Mouse (Mus musculus): ENCODE data around the gene Gk5. TPM values are rescaled to one million over a fixed set of nuclear protein-coding genes. Genes with fewer than 3 reads are reported as not detected.

Gene Gk5
- total and polyA plus RNA-seq, 3 experiments = 1.6 to 7.1 (median 6.2) TPM

DNA sequence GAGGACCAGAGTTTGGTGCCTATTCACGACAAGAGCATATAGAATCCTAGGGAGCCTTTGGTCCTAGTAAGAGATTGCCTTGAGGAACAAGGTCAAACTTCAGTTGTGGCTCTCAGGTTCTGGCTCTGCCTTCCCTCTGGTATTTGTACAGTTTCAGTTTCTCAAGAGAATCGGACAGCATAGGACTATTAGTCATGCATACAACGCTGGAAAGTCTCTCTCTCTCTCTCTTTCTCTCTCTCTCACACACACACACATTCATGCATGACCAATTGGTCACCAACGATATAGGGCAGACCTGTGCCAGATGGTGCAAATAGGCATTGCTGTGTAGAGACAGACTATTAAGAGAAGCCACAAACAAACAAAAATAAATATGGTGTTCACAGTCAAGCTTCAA lies 946 bp upstream of the Gk5 start:
- Histone ChIP-seq H3K9me3 (replicated peaks) (no peaks in the 10 kb centered on the region), H3K36me3 (replicated peaks) (no peaks in the 10 kb centered on the region), H3K4me3 (ENCODE audit: low read depth, low read length) (peak overlapping the region; percentile 96), H3K27me3 (ENCODE audit: insufficient read depth, low read length) (no peaks in the 10 kb centered on the region), H3K4me1 (ENCODE audit: insufficient read depth, low read depth, low read length) (peaks cover 26% of the 10 kb centered on the region)
- TF ChIP-seq GATA2 (IDR thresholded peaks at IDR 0.05; ENCODE audit: borderline replicate concordance, low read depth, low read length) (no peak), TAL1 (conservative IDR thresholded peaks at IDR 0.05; ENCODE audit: low read depth, low read length) (no peak), GATA1 (IDR thresholded peaks at IDR 0.05; ENCODE audit: borderline replicate concordance, low read length) (no peak), CTCF (IDR thresholded peaks at IDR 0.05; ENCODE audit: low read depth, low read length) (no peak), POLR2AphosphoS5 (IDR thresholded peaks at IDR 0.05; ENCODE audit: insufficient replicate concordance, low read depth, low read length) (no peak)
- DNase-seq (ENCODE audit: low spot score) (no peak), ATAC-seq (ENCODE audit: extremely low read depth, insufficient number of reproducible peaks, low FRiP score, poor library complexity, severe bottlenecking) (no peak)

DNA sequence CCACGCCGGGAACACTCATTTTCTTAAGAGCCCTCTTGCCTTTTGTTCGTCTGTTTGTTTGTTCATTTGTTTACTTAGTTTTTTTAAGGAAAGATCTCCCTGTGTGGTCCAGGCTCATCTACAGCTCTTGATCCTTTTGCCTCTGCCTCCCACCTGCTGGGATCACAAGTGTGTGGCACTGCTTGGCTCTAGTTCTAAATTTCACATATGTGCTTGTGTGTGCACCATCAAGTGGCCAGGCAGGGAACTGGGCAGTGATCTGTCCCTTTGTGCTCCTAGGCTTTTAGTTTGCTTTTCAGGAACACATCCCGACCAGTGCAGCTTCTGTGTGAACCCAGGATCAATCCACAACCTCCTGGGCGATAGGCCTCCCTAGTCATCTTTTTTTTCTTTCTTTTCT lies 8.8 kb downstream of the Gk5 start:
- peaks cover 7% of the 10 kb centered on the region for H3K36me3 ChIP-seq (replicated peaks)
- H3K27me3 ChIP-seq (ENCODE audit: insufficient read depth, low read length) = no peaks in the 10 kb centered on the region
- DNase-seq (ENCODE audit: low spot score) (no peak), ATAC-seq (ENCODE audit: extremely low read depth, insufficient number of reproducible peaks, low FRiP score, poor library complexity, severe bottlenecking) (no peak)
- TF ChIP-seq GATA1 (IDR thresholded peaks at IDR 0.05; ENCODE audit: borderline replicate concordance, low read length) (no peak), POLR2AphosphoS5 (IDR thresholded peaks at IDR 0.05; ENCODE audit: insufficient replicate concordance, low read depth, low read length) (no peak), TAL1 (conservative IDR thresholded peaks at IDR 0.05; ENCODE audit: low read depth, low read length) (no peak), GATA2 (IDR thresholded peaks at IDR 0.05; ENCODE audit: borderline replicate concordance, low read depth, low read length) (no peak), CTCF (IDR thresholded peaks at IDR 0.05; ENCODE audit: low read depth, low read length) (no peak)
- H3K4me1 ChIP-seq (ENCODE audit: insufficient read depth, low read depth, low read length) = peaks cover 2% of the 10 kb centered on the region
- no peaks in the 10 kb centered on the region for H3K9me3 ChIP-seq (replicated peaks)
- no peak overlapping the region for H3K4me3 ChIP-seq (ENCODE audit: low read depth, low read length)

DNA sequence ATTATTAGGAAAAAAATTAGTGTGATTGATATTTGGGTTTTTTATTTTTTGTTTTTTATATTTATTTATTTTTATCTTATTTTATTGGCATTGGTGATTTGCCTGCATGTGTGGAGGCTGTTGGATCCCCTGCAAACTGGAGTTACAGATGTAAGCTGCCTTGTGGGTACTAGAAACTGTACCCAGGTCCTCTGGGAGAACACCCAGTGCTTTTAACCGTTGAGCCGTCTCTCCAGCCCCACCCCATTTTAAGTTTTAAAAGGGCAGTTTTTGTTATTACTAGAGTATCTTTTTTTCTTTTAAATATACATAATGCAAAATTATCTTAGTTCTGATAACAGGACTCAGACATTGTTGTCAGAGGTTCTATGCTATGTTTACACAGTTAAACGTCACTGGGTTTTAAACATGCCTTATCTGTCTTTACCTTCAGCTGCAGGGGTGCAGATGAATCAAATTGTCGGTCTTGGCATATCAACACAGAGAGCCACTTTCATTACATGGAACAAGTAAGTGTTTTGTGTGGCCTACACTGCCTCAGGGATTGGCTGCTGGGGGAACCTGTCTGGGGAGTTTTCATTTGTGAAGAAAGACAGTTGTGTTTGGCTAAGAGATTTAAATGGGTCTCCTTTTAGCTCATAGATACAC lies 13.9 kb downstream of the Gk5 start:
- no peak for DNase-seq (ENCODE audit: low spot score)
- TF ChIP-seq GATA2 (IDR thresholded peaks at IDR 0.05; ENCODE audit: borderline replicate concordance, low read depth, low read length) (no peak), GATA1 (IDR thresholded peaks at IDR 0.05; ENCODE audit: borderline replicate concordance, low read length) (no peak), CTCF (IDR thresholded peaks at IDR 0.05; ENCODE audit: low read depth, low read length) (no peak), TAL1 (conservative IDR thresholded peaks at IDR 0.05; ENCODE audit: low read depth, low read length) (no peak), POLR2AphosphoS5 (IDR thresholded peaks at IDR 0.05; ENCODE audit: insufficient replicate concordance, low read depth, low read length) (no peak)
- no peaks in the 10 kb centered on the region for H3K9me3 ChIP-seq (replicated peaks)
- no peak for ATAC-seq (ENCODE audit: extremely low read depth, insufficient number of reproducible peaks, low FRiP score, poor library complexity, severe bottlenecking)
- peaks cover 14% of the 10 kb centered on the region for H3K36me3 ChIP-seq (replicated peaks)
- H3K4me3 ChIP-seq (ENCODE audit: low read depth, low read length) = no peak overlapping the region
- H3K27me3 ChIP-seq (ENCODE audit: insufficient read depth, low read length) = no peaks in the 10 kb centered on the region
- no peaks in the 10 kb centered on the region for H3K4me1 ChIP-seq (ENCODE audit: insufficient read depth, low read depth, low read length)

DNA sequence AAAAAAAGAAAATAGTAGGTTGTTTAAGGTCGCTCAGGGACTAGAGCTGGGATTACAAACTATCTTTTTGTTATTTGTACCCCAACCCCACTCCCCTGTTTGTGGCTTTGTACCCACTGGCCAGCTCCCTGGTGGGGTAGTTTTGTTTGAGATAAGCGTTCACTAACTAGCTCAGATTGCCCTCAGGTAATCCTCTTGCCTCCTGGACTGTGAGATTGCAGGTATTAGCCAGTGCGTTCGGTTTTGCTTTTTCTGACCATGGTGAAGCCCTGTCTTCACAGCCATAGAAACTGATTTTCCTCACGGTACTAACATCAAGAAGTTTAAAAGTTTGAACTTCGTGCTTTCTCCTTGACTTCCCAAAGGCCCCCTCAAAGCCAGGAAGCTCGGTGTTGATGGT lies 15.3 kb downstream of the Gk5 start:
- Histone ChIP-seq H3K4me1 (ENCODE audit: insufficient read depth, low read depth, low read length) (no peaks in the 10 kb centered on the region), H3K4me3 (ENCODE audit: low read depth, low read length) (no peak overlapping the region), H3K36me3 (replicated peaks) (peaks cover 25% of the 10 kb centered on the region), H3K9me3 (replicated peaks) (no peaks in the 10 kb centered on the region), H3K27me3 (ENCODE audit: insufficient read depth, low read length) (no peaks in the 10 kb centered on the region)
- no peak for DNase-seq (ENCODE audit: low spot score)
- TF ChIP-seq TAL1 (conservative IDR thresholded peaks at IDR 0.05; ENCODE audit: low read depth, low read length) (no peak), CTCF (IDR thresholded peaks at IDR 0.05; ENCODE audit: low read depth, low read length) (no peak), GATA1 (IDR thresholded peaks at IDR 0.05; ENCODE audit: borderline replicate concordance, low read length) (no peak), GATA2 (IDR thresholded peaks at IDR 0.05; ENCODE audit: borderline replicate concordance, low read depth, low read length) (no peak), POLR2AphosphoS5 (IDR thresholded peaks at IDR 0.05; ENCODE audit: insufficient replicate concordance, low read depth, low read length) (no peak)
- no peak for ATAC-seq (ENCODE audit: extremely low read depth, insufficient number of reproducible peaks, low FRiP score, poor library complexity, severe bottlenecking)

DNA sequence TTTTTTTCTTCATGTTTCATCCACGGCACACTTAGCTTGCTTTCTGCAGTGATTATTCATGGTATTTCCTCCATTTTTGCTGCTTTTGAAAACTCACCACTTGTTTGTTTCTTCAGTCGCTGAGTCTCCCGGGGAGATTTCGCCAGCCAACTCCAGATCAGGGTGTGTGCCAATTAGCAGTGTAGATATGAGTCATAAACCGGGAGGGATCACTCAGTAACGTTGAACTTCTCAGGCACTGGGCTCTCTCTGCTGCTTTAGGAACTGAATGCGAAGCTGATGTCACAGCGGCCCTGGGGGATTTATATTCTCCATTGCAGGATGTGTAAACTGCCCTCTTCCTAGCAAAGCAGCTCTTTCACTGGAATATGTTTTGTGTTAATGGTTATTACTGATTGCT lies 15.8 kb downstream of the Gk5 start:
- Histone ChIP-seq H3K27me3 (ENCODE audit: insufficient read depth, low read length) (no peaks in the 10 kb centered on the region), H3K4me3 (ENCODE audit: low read depth, low read length) (no peak overlapping the region), H3K36me3 (replicated peaks) (peaks cover 24% of the 10 kb centered on the region), H3K4me1 (ENCODE audit: insufficient read depth, low read depth, low read length) (no peaks in the 10 kb centered on the region), H3K9me3 (replicated peaks) (no peaks in the 10 kb centered on the region)
- DNase-seq (ENCODE audit: low spot score) (no peak), ATAC-seq (ENCODE audit: extremely low read depth, insufficient number of reproducible peaks, low FRiP score, poor library complexity, severe bottlenecking) (no peak)
- no peak for TF ChIP-seq POLR2AphosphoS5 (IDR thresholded peaks at IDR 0.05; ENCODE audit: insufficient replicate concordance, low read depth, low read length)
- TF ChIP-seq GATA1 (IDR thresholded peaks at IDR 0.05; ENCODE audit: borderline replicate concordance, low read length) = no peak
- TF ChIP-seq TAL1 (conservative IDR thresholded peaks at IDR 0.05; ENCODE audit: low read depth, low read length) = no peak
- no peak for TF ChIP-seq CTCF (IDR thresholded peaks at IDR 0.05; ENCODE audit: low read depth, low read length)
- TF ChIP-seq GATA2 (IDR thresholded peaks at IDR 0.05; ENCODE audit: borderline replicate concordance, low read depth, low read length) = no peak

DNA sequence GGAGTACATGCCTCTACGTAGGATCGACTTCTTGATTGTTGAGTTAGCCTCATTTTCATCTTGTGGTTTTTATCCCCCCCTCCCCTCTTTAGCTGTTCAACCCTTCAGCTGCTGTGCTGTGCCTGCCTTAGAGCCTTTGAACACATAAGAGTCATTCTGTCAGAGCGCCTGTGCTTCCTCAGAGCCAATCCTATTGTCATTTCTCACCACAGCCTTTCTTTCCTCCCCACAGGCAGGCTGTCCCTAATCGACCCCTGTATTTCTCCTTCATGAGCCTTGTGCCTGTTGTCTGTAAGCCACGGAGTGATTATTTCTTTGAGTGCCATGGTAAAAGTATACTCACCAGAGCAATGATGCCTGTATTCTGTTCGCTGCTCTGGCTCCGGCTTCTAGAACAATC lies 16.3 kb downstream of the Gk5 start:
- ATAC-seq (ENCODE audit: extremely low read depth, insufficient number of reproducible peaks, low FRiP score, poor library complexity, severe bottlenecking) = no peak
- Histone ChIP-seq H3K9me3 (replicated peaks) (no peaks in the 10 kb centered on the region), H3K27me3 (ENCODE audit: insufficient read depth, low read length) (no peaks in the 10 kb centered on the region), H3K36me3 (replicated peaks) (peaks cover 21% of the 10 kb centered on the region), H3K4me3 (ENCODE audit: low read depth, low read length) (no peak overlapping the region), H3K4me1 (ENCODE audit: insufficient read depth, low read depth, low read length) (no peaks in the 10 kb centered on the region)
- no peak for DNase-seq (ENCODE audit: low spot score)
- TF ChIP-seq GATA1 (IDR thresholded peaks at IDR 0.05; ENCODE audit: borderline replicate concordance, low read length) (no peak), TAL1 (conservative IDR thresholded peaks at IDR 0.05; ENCODE audit: low read depth, low read length) (no peak), POLR2AphosphoS5 (IDR thresholded peaks at IDR 0.05; ENCODE audit: insufficient replicate concordance, low read depth, low read length) (no peak), CTCF (IDR thresholded peaks at IDR 0.05; ENCODE audit: low read depth, low read length) (no peak), GATA2 (IDR thresholded peaks at IDR 0.05; ENCODE audit: borderline replicate concordance, low read depth, low read length) (no peak)
